Comparison of ENCODE assay signal across 16 mouse cellular contexts in the genomic region with DNA sequence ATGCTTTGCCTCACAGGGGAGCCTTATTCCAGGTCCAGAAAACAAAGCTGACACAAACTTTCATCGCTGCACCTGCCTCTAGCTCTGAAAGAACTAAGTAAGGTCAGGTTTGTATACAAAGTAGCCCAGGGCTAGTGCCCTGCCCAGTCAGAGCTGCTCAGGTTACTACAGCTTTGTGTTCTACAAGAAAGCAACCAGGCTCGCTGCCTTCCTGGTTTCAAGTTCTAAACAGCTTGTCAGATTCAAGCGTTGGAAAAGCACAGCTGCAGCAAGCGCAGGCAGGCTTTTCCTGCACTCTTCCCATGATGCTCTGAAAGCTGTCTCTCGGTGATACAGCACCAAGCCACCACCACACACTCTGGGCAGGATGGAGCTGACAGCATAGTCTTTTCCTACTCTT. TPM values are rescaled to one million over a fixed set of nuclear protein-coding genes. Genes with fewer than 3 reads are reported as not detected.
DNase-seq lines count a peak whose midpoint lies in the region; ATAC-seq and TF ChIP-seq lines count a peak whose summit lies in the region.
"Had no signal": no experiment of that assay in that cellular context is flagged by ENCODE, and none has a peak within 500 bp of the region (broad histone marks: within the 10 kb centered on the region; RNA-seq: fewer than 3 reads in every experiment).

No protein-coding gene starts in this region.

- DNase-seq in embryo, embryonic 10 days (ENCODE audit: low spot score), result peak; percentile 20
- DNase-seq in embryo, embryonic 9.5 days (ENCODE audit: extremely low spot score), result no peak
- peak; percentile 26 to 34 for DNase-seq in layer of hippocampus, adult 2 months (ENCODE audit: low spot score in 2 of 2)
- no peak for DNase-seq in layer of hippocampus, postnatal 14 days (ENCODE audit: low spot score in 2 of 2)
- peak; percentile 30 for DNase-seq in embryonic facial prominence, embryonic 10.5 days (ENCODE audit: low spot score)
- DNase-seq in adrenal gland, postnatal 4 days (ENCODE audit: low spot score in 2 of 2), result no peak
- DNase-seq in adrenal gland, postnatal 14 days, result no peak
- DNase-seq: adrenal gland, adult 2 months; cerebellum, postnatal 25 days; gastrocnemius, postnatal 10 days; liver, embryonic 13.5 days; thymus, postnatal 36 days had no signal

- no peak overlapping the region for H3K9ac ChIP-seq in limb, embryonic 12.5 days (replicated peaks)
- H3K9ac ChIP-seq: heart, embryonic 12.5 days; liver, embryonic 13.5 days; midbrain, embryonic 12.5 days had no signal

- H3K4me3 ChIP-seq in layer of hippocampus, adult 2 months, result no peak overlapping the region
- H3K4me3 ChIP-seq in embryonic facial prominence, embryonic 10.5 days, result no peak overlapping the region
- no peak overlapping the region for H3K4me3 ChIP-seq in limb, embryonic 12.5 days (replicated peaks)
- H3K4me3 ChIP-seq: heart, embryonic 12.5 days; liver, embryonic 13.5 days; midbrain, embryonic 12.5 days had no signal

- H3K4me2 ChIP-seq in limb, embryonic 12.5 days, result no peak overlapping the region
- H3K4me2 ChIP-seq: heart, embryonic 12.5 days; liver, embryonic 13.5 days; midbrain, embryonic 12.5 days had no signal

- no peak for ATAC-seq in limb, embryonic 12.5 days (ENCODE audit: insufficient number of reproducible peaks, insufficient read depth, low FRiP score, low TSS enrichment, low read depth)

- peaks cover 37% of the 10 kb centered on the region for H3K4me1 ChIP-seq in embryonic facial prominence, embryonic 10.5 days
- H3K4me1 ChIP-seq in limb, embryonic 12.5 days (replicated peaks), result peaks cover 17% of the 10 kb centered on the region
- H3K4me1 ChIP-seq: liver, embryonic 13.5 days had no signal

- H3K9me3 ChIP-seq in embryonic facial prominence, embryonic 10.5 days, result no peaks in the 10 kb centered on the region
- H3K9me3 ChIP-seq in limb, embryonic 12.5 days, result no peaks in the 10 kb centered on the region
- H3K9me3 ChIP-seq: heart, embryonic 12.5 days; liver, embryonic 13.5 days; midbrain, embryonic 12.5 days had no signal

- 38% methylated on average over 5 of the region's 5 CpGs for WGBS in embryonic facial prominence, embryonic 10.5 days
- 35% methylated on average over 5 of the region's 5 CpGs for whole genome bisulfite sequencing in limb, embryonic 12.5 days

- no peak for TF ChIP-seq CTCF in layer of hippocampus, adult 2 months (conservative IDR thresholded peaks at IDR 0.05)

- H3K27ac ChIP-seq in layer of hippocampus, adult 2 months, result peak overlapping the region; percentile 11; the same call in 1 of the 2 replicates
- peak overlapping the region; percentile 27 for H3K27ac ChIP-seq in embryonic facial prominence, embryonic 10.5 days (replicated peaks)
- peak overlapping the region; percentile 53; the same call in 1 of the 2 replicates for H3K27ac ChIP-seq in limb, embryonic 12.5 days
- H3K27ac ChIP-seq: liver, embryonic 13.5 days; midbrain, embryonic 12.5 days had no signal

- no peaks in the 10 kb centered on the region for H3K36me3 ChIP-seq in embryonic facial prominence, embryonic 10.5 days (replicated peaks)
- H3K36me3 ChIP-seq in limb, embryonic 12.5 days, result no peaks in the 10 kb centered on the region
- H3K36me3 ChIP-seq: heart, embryonic 12.5 days; liver, embryonic 13.5 days; midbrain, embryonic 12.5 days had no signal

- peaks cover 7% of the 10 kb centered on the region; the same call in 1 of the 2 replicates for H3K27me3 ChIP-seq in embryonic facial prominence, embryonic 10.5 days (replicated peaks; ENCODE audit: low read depth, poor library complexity, severe bottlenecking)
- peaks cover 3% of the 10 kb centered on the region; the same call in 1 of the 2 replicates for H3K27me3 ChIP-seq in limb, embryonic 12.5 days
- H3K27me3 ChIP-seq: CH12.LX; midbrain, embryonic 12.5 days had no signal

RNA-seq across cellular contexts. Expression of a gene that starts 34.4 kb away (rescaled TPM):
- 10 to 100 TPM; 34.5 to 44.5 TPM for total RNA-seq in layer of hippocampus, adult 2 months (2021)
- 10 to 100 TPM; 53.7 to 56.6 TPM for total RNA-seq in layer of hippocampus, postnatal 14 days (2021)
- 34.8 and 42.2 TPM in 2 replicates for polyA plus RNA-seq in embryonic facial prominence, embryonic 10.5 days (2016; fragmentation: Nextera tagmentation; extraction: Ambion mirVana)
- polyA plus RNA-seq in limb, embryonic 12.5 days (2016; fragmentation: Nextera tagmentation; extraction: Ambion mirVana), result 56.7 and 64.3 TPM in 2 replicates
- 10 to 100 TPM; 65.3 to 81.1 TPM for total RNA-seq in adrenal gland, postnatal 4 days (2021)
- 45.4 and 57.5 TPM in 2 replicates for total RNA-seq in adrenal gland, postnatal 14 days (2021)

Comparison
In these comparisons a context has a peak if more than half of its experiments do, and no peak if none do; other contexts are left out.
1. DNase-seq: peak in embryo, embryonic 10 days (single experiment), layer of hippocampus, adult 2 months (2 of 2) and embryonic facial prominence, embryonic 10.5 days (single experiment); none in embryo, embryonic 9.5 days (single experiment), layer of hippocampus, postnatal 14 days (0 of 2), adrenal gland, postnatal 4 days (0 of 2) and adrenal gland, postnatal 14 days (single experiment).
2. Peak in every context shown above with its lines, with median percentiles within 50 percentile points of each other: H3K27ac ChIP-seq.